In the genomic region with DNA sequence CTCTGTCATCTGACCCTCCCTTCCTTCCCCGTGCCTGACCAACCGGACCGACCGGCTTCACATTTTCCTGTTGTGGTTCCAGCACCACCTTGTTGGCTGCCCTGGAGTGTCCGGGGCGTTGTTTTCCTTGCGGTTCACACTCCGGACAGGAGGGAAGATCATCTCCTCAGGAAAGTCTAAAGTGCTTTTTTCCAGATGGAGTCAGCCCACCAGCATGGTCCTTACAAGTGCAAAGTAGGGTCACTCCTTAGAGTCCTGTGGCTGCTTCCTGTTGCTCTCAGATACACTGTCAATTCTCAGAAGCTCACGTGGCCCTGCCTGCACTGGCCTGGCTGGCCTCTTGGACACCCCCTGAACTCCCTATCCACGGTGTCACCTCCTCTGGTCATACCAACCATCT, we compare ENCODE assay signal across 12 mouse cellular contexts. TPM values are rescaled to one million over a fixed set of nuclear protein-coding genes. Genes with fewer than 3 reads are reported as not detected.
A peak's percentile ranks its signal among the peaks of the same experiment; 100 is the strongest.
DNase-seq lines count a peak whose midpoint lies in the region; ATAC-seq and TF ChIP-seq lines count a peak whose summit lies in the region.
"Had no signal": no experiment of that assay in that cellular context is flagged by ENCODE, and none has a peak within 500 bp of the region (broad histone marks: within the 10 kb centered on the region; RNA-seq: fewer than 3 reads in every experiment).

No protein-coding gene starts in this region.

- TF ChIP-seq EP300 in heart, adult 2 months (IDR thresholded peaks at IDR 0.05; ENCODE audit: insufficient read depth, low read depth, low read length): peak; percentile 97

- H3K27me3 ChIP-seq in heart, adult 2 months (ENCODE audit: control insufficient read depth, insufficient read depth, low read length): no peaks in the 10 kb centered on the region
- 0 out of 2 replicates have a peak, but pooled peaks cover 22% of the 10 kb centered on the region for H3K27me3 ChIP-seq in heart, embryonic 12.5 days (replicated peaks)

- DNase-seq in heart, adult 2 months: peak; percentile 58 to 80
- DNase-seq in adrenal gland, postnatal 25 days: peak; percentile 22
- DNase-seq in kidney, adult 8-10 months: peak; percentile 52 to 79
- peak; percentile 67 for DNase-seq in lung, postnatal 25 days (ENCODE audit: low spot score)
- DNase-seq in embryo, embryonic 9.5 days (ENCODE audit: extremely low spot score): no peak
- no peak for DNase-seq in cerebellum, adult 9-11 months
- DNase-seq: cerebellum, postnatal 10 days; thymus, postnatal 25 days had no signal

- intact Hi-C loops in heart, adult 2 months (cut with DNase I): no loop called here

- H3K4me1 ChIP-seq in heart, adult 2 months (ENCODE audit: control insufficient read depth, insufficient read depth, low read length): peaks cover 45% of the 10 kb centered on the region
- H3K4me1 ChIP-seq in heart, embryonic 12.5 days (replicated peaks): peaks cover 5% of the 10 kb centered on the region

- peak overlapping the region; percentile 70 for H3K27ac ChIP-seq in heart, adult 2 months
- no peak overlapping the region for H3K27ac ChIP-seq in heart, embryonic 12.5 days (ENCODE audit: poor library complexity, severe bottlenecking)
- H3K27ac ChIP-seq: hindbrain, embryonic 14.5 days had no signal

- H3K9ac ChIP-seq in heart, adult 2 months (ENCODE audit: low read depth, low read length): no peak overlapping the region
- no peak overlapping the region for H3K9ac ChIP-seq in heart, embryonic 12.5 days
- H3K9ac ChIP-seq: hindbrain, embryonic 14.5 days had no signal

- no peak for ATAC-seq in heart, embryonic 12.5 days (ENCODE audit: insufficient number of reproducible peaks, low FRiP score)
- no peak for ATAC-seq in activated CD4-positive, CD25-positive, alpha-beta regulatory T cell, adult 4 months
- ATAC-seq: midbrain, embryonic 16.5 days had no signal

- H3K79me2 ChIP-seq in heart, adult 2 months (replicated peaks; ENCODE audit: control insufficient read depth, insufficient read depth, low read length): no peaks in the 10 kb centered on the region

- no peak overlapping the region for H3K4me3 ChIP-seq in heart, adult 2 months
- no peak overlapping the region for H3K4me3 ChIP-seq in heart, embryonic 12.5 days

- TF ChIP-seq CTCF in heart, adult 2 months (IDR thresholded peaks at IDR 0.05): no peak

- H3K9me3 ChIP-seq in heart, embryonic 12.5 days (replicated peaks): no peaks in the 10 kb centered on the region

- H3K36me3 ChIP-seq in heart, adult 2 months (ENCODE audit: control insufficient read depth, insufficient read depth, low read length): no peaks in the 10 kb centered on the region; the same call in none of the 2 replicates
- no peaks in the 10 kb centered on the region for H3K36me3 ChIP-seq in heart, embryonic 12.5 days

- H3K4me2 ChIP-seq in heart, embryonic 12.5 days: no peak overlapping the region
- H3K4me2 ChIP-seq: hindbrain, embryonic 14.5 days had no signal

- 59% methylated on average over 10 of the region's 10 CpGs for WGBS in heart, adult 2 months
- 68% methylated on average over 10 of the region's 10 CpGs for WGBS in heart, embryonic 12.5 days

- no peak for TF ChIP-seq POLR2A in heart, adult 2 months (IDR thresholded peaks at IDR 0.05; ENCODE audit: insufficient read depth, low read depth, low read length)

RNA-seq across cellular contexts. Expression of a gene that starts 55.2 kb away (rescaled TPM):
- 10 to 100 TPM; 37.4 to 39.3 TPM for total RNA-seq in heart, adult 2 months (2021)
- 21.9 and 29.1 TPM in 2 replicates for polyA plus RNA-seq in heart, adult 2 months (2012; rRNA removed)
- 9.8 and 10.4 TPM in 2 replicates for polyA plus RNA-seq in heart, embryonic 12.5 days (2016; fragmentation: Nextera tagmentation; extraction: Ambion mirVana)
- total RNA-seq in adrenal gland, postnatal 25 days (2021): 49.2 and 51.7 TPM in 2 replicates
- polyA plus RNA-seq in activated CD4-positive, CD25-positive, alpha-beta regulatory T cell, adult 4 months (2017; shearing (Covaris generic)): 10 to 100 TPM; 18.5 to 26.0 TPM

Comparison
In these comparisons a context has a peak if more than half of its experiments do, and no peak if none do; other contexts are left out.
1. DNase-seq: peak in heart, adult 2 months (2 of 2), adrenal gland, postnatal 25 days (single experiment), kidney, adult 8-10 months (2 of 2) and lung, postnatal 25 days (single experiment); none in embryo, embryonic 9.5 days (single experiment) and cerebellum, adult 9-11 months (single experiment).